Mouse (Mus musculus) forebrain, embryonic 16.5 days (tissue): ENCODE results near the gene Hist1h2bg. TPM values are rescaled to one million over a fixed set of nuclear protein-coding genes. Genes with fewer than 3 reads are reported as not detected.
"Not testable (repeated sequence)": the region's sequence is repeated elsewhere in the genome, so short reads cannot be mapped to it uniquely, and the experiment has no call there.

ENCODE experiments used
- ATAC-seq: fragments of 200-750 bp; cut with Nextera tagmentation; 2 replicates; pipeline ENCODE4 v1.8.0; 2017; ENCODE audit warnings: mild to moderate bottlenecking, moderate library complexity
- H3K27ac ChIP-seq: fragments of 300-500 bp; sonication (generic); 2 replicates; pipeline ENCODE4 v1.5.1; 2014; ENCODE audit warnings: low read length, control low read depth
- H3K27me3 ChIP-seq: fragments of 300-500 bp; sonication (generic); replicated peaks from 2 replicates; pipeline ENCODE4 v1.6.1; 2014; ENCODE audit warnings: low read length; ENCODE audit not compliant: control insufficient read depth, insufficient read depth
- H3K36me3 ChIP-seq: fragments of 300-500 bp; sonication (generic); 2 replicates; pipeline ENCODE4 v1.6.1; 2014; ENCODE audit not compliant: control insufficient read depth, insufficient read depth
- H3K4me1 ChIP-seq: fragments of 300-500 bp; sonication (generic); replicated peaks from 2 replicates; pipeline ENCODE4 v1.6.1; 2014; ENCODE audit warnings: low read length; ENCODE audit not compliant: control insufficient read depth, insufficient read depth
- H3K4me2 ChIP-seq: fragments of 300-500 bp; sonication (generic); 2 replicates; pipeline ENCODE4 v1.6.1; 2014; ENCODE audit warnings: mild to moderate bottlenecking, low read length, control low read depth
- H3K4me3 ChIP-seq: fragments of 300-500 bp; sonication (generic); replicated peaks from 2 replicates; pipeline ENCODE4 v1.5.1; 2014; ENCODE audit warnings: mild to moderate bottlenecking, low read length, control low read depth
- H3K9ac ChIP-seq: fragments of 300-500 bp; sonication (generic); replicated peaks from 2 replicates; pipeline ENCODE4 v1.6.1; 2014; ENCODE audit warnings: low read depth, low read length, control low read depth
- H3K9me3 ChIP-seq: fragments of 300-500 bp; sonication (generic); 2 replicates; pipeline ENCODE4 v1.6.1; 2016; ENCODE audit warnings: low read length; ENCODE audit not compliant: control insufficient read depth
- WGBS: fragments of 180-500 bp; shearing (Covaris S2); extraction: QIAGEN DNeasy Blood & Tissue Kit; methylation state at CpG from one replicate; pipeline ENCODE4 v1.1.7; 2014; 5-methylcytosine and 5-hydroxymethylcytosine counted together
- polyA plus RNA-seq: library from polyadenylated mRNA; unstranded; fragments of >200 nt; fragmentation: Nextera tagmentation; extraction: Ambion mirVana; gene quantifications from 2 replicates; pipeline ENCODE4 v1.2.1, GENCODE M21; 2015

Gene Hist1h2bg
- polyA plus RNA-seq, 1 experiment from 2014 or later, result 2.1 TPM

DNA sequence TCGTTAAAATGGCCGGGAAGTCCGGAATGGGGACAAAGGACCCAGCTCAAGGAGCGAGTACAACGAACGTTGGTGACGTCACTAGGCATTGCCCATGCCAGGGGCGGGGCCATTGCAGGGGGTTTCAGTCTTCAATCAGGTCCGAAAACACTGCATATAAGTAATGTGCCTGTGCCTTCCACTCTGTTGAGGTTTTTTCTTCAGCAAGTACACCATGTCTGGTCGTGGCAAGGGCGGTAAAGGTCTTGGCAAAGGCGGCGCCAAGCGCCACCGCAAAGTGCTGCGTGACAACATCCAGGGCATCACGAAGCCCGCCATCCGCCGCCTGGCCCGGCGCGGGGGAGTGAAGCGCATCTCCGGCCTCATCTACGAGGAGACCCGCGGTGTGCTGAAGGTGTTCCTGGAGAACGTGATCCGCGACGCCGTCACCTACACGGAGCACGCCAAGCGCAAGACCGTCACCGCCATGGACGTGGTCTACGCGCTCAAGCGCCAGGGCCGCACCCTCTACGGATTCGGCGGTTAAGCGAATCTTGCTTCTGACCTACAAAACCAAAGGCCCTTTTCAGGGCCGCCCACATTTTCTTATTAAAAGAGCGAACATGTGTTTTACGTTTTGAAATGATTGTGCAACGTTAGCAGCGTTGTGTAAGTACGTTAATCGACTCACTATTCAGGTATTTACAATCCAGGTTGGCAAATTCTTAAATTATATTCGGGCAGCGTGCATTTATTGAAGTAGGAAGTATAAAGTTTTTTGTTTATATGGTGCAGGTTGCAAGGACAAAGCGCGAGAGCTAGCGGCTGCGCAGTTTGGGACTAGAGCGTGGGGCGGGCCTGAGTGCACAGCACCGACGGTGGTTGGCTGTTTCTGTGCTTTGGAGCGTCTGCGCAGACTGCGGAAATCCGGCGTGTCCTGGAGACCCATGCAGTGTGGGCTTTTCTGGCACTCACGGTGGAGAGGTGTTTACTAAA, 40.0 kb upstream of the Hist1h2bg start, which contains the start of gene Hist1h4h:
TSS of gene Hist1h4h (plus strand) at position 150 of the 975 bp plus-strand sequence.
- 0% methylated on average over 57 of the region's 70 CpGs for WGBS
- Histone ChIP-seq H3K36me3 (no peaks in the 10 kb centered on the region), H3K9me3 (no peaks in the 10 kb centered on the region), H3K27ac (peak within 1 kb of the TSS; percentile 99), H3K4me1 (peaks cover 27% of the 10 kb centered on the region), H3K4me3 (peak within 1 kb of the TSS; percentile 67), H3K9ac (peak within 1 kb of the TSS; percentile 81), H3K27me3 (no peaks in the 10 kb centered on the region), H3K4me2 (peak within 1 kb of the TSS; percentile 78)
- peak; percentile 88 for ATAC-seq

DNA sequence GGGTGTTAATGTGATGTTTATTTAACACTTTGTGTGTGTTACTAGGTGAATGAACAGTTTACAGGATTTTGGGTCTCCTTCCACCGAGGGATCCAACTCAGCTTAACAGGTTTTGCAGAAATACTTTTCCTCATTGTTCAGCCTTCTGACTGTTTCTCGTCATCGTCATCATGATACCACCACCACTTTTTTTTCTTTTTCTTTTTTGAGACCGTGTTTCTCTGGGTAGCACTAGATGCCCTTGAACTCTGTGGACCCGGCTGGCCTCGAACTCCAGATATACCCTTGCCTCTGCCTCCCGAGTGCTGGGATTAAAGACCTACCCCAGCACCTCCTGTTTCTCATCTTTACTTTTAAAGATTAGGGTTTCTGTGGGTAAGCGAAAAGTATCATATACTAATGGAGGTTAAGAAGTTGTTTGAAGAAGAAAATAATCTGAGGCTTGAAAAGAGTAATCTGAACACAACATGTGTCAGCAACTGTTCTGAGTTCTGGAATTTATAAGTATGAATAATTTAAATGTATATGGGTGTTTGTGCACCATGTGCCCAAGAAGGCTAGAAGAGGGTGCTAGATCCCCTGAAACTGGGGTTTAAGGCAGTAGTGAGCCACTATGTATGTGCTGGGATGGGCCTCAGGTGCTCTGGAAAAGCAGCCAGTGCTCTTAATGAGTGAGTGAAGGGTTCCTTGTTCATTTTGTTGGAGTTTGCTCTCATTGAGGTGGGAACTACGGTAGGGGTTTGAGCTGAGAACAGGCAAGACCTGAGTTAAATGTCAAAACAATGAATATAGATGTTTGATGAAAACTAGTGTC, 38.7 kb upstream of the Hist1h2bg start:
- Histone ChIP-seq H3K4me2 (peak overlapping the region; percentile 78), H3K27me3 (no peaks in the 10 kb centered on the region), H3K9me3 (no peaks in the 10 kb centered on the region), H3K9ac (peak overlapping the region; percentile 36), H3K27ac (peak overlapping the region; percentile 99), H3K4me1 (peaks cover 36% of the 10 kb centered on the region), H3K36me3 (no peaks in the 10 kb centered on the region), H3K4me3 (peak overlapping the region; percentile 67)
- 13% methylated on average over 9 of the region's 9 CpGs for WGBS
- ATAC-seq, result no peak

DNA sequence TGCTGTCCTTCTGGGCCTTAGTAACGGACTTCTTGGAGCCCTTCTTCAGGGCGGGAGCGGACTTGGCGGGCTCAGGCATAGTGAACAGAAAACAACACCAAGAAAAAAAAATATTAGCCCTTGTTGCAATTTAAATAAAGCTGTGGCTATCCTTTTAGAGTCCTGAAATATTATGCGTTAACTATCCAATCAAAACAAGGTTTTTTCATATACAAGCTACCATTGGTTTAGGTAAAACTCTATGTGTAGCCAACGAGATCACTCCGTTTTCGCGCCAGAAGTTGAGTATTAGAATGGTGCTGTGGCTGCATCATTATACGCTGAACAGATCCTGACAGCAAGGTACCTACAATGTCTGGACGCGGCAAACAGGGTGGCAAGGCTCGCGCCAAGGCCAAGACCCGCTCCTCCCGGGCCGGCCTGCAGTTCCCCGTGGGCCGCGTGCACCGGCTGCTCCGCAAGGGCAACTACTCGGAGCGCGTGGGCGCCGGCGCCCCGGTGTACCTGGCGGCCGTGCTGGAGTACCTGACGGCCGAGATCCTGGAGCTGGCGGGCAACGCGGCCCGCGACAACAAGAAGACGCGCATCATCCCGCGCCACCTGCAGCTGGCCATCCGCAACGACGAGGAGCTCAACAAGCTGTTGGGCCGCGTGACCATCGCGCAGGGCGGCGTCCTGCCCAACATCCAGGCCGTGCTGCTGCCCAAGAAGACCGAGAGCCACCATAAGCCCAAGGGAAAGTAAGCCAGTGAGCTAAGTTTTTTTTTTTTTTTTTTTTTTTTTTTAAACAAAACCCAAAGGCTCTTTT, 37.4 kb upstream of the Hist1h2bg start, which contains the start of gene Hist1h2af:
TSS of gene Hist1h2af (plus strand) at position 347 of the 808 bp plus-strand sequence.
- not testable (repeated sequence) for H3K9me3 ChIP-seq, H3K36me3 ChIP-seq, H3K27me3 ChIP-seq
- Histone ChIP-seq H3K4me2 (peak within 1 kb of the TSS; percentile 78), H3K9ac (peak within 1 kb of the TSS; percentile 35), H3K4me1 (peaks cover 36% of the 10 kb centered on the region), H3K27ac (peak within 1 kb of the TSS; percentile 83), H3K4me3 (peak within 1 kb of the TSS; percentile 55)
- WGBS, result 0% methylated on average over 23 of the region's 53 CpGs
- ATAC-seq, result peak; percentile 30

DNA sequence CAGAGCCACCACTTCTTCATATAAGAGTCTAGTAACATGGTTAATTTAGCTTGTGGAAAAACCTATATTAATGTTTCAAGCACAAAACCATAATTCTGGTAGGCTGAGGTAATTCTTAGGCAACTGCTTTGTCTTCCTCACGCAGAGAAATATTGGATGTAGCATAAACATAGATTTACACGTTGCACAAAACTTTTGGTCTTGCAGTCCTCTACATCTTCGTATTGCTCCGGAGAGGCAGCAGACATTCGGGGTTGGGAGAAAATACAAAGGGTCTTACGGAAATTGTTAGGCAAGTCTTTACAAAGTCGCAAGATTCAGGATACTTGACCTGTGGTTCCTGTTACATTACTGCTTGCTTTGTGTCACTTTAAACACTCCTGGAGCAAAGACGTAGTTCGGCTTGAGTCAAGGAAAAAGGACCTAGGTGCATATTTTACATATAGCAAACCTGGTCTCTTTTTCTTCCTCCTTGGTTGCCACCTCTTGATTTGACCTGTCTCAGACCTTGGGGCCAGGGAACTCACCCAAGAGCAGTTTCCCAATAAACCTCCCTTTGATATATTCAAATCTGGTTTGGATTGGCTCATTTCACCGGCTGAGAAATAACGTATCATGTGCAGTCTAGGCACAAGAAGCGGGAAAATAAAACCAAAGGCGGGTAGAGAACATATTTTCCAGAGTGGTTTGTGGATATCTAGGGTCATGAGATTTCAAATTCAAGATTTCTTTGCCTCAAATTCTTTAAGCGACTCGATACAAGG, 36.6 kb upstream of the Hist1h2bg start:
- H3K4me3 ChIP-seq, result peak overlapping the region; percentile 55
- H3K27me3 ChIP-seq, result no peaks in the 10 kb centered on the region
- H3K9ac ChIP-seq, result peak overlapping the region; percentile 35
- ATAC-seq, result no peak
- no peaks in the 10 kb centered on the region for H3K36me3 ChIP-seq
- WGBS, result under 1% methylated on average over 15 of the region's 15 CpGs
- peak overlapping the region; percentile 75 for H3K27ac ChIP-seq
- H3K4me1 ChIP-seq, result peaks cover 36% of the 10 kb centered on the region
- peak overlapping the region; percentile 78 for H3K4me2 ChIP-seq
- no peaks in the 10 kb centered on the region for H3K9me3 ChIP-seq

DNA sequence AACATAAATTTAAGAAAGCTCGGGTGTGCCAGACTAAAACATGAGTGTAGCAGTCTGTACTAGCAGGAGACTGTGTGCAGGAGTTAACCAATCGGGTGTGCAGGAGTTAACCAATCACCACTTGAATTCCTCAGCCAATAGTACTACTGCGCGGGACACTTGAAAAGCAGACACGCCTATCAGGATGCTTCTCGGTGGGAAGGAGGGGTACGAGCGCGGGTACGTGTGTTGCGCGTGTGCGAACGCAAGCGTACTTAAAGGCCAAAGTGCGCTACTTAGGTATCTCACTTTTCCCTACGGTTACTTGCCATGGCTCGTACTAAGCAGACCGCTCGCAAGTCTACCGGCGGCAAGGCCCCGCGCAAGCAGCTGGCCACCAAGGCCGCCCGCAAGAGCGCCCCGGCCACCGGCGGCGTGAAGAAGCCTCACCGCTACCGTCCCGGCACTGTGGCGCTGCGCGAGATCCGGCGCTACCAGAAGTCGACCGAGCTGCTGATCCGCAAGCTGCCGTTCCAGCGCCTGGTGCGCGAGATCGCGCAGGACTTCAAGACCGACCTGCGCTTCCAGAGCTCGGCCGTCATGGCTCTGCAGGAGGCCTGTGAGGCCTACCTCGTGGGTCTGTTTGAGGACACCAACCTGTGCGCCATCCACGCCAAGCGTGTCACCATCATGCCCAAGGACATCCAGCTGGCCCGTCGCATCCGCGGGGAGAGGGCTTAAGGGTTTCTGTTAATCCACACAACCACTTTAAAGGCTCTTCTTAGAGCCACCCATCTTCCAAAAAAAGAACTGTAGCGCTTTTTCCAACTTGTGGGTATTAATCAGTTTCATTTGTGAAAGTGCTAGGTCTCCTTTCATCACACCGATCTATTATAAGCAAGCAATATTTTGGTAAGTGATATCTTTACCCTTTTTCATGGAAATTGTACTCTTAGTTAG, 35.8 kb upstream of the Hist1h2bg start, which contains the start of gene Hist1h3g:
TSS of gene Hist1h3g (plus strand) at position 286 of the 939 bp plus-strand sequence.
- under 1% methylated on average over 48 of the region's 62 CpGs for WGBS
- Histone ChIP-seq H3K4me1 (peaks cover 36% of the 10 kb centered on the region), H3K4me3 (peak within 1 kb of the TSS; percentile 55), H3K4me2 (peak within 1 kb of the TSS; percentile 78), H3K27ac (peak within 1 kb of the TSS; percentile 75), H3K9ac (peak within 1 kb of the TSS; percentile 39)
- not testable (repeated sequence) for H3K27me3 ChIP-seq, H3K36me3 ChIP-seq, H3K9me3 ChIP-seq
- ATAC-seq, result peak; percentile 91

DNA sequence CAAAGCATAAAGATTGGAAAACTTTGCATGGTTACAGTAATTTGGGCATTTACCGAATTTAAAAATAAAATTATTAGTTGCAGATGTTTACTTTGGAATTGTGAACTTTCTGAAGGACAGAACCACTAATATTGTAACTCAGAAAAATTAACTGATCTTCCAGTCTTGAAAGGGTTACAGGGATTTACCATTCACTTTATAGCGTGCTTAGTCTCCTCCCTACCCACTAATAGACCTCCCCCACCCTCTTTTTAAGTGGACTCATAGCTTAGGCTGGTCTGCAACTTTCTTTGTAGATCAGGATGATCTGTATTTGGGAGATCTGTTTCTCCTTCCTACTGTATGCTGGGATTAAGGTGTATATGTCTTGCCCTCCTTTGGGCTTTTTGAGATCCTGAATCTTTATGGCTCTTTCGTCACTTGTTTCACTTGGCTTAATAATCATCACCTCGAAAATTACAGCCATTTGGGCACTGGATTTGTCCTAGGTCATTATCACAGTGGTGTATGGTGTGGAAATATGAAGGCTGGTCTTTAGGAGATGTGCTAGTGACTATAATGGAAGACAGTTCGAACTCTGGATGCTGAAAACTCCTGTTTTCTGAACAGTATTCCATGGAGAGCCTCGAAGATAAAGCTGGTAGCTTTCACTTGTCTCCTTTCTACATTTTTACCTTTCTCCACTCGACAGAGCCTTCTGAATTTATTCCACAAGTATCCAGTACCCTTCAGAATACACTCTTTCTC, 34.9 kb upstream of the Hist1h2bg start:
- Histone ChIP-seq H3K4me1 (peaks cover 36% of the 10 kb centered on the region), H3K9me3 (no peaks in the 10 kb centered on the region), H3K27ac (no peak overlapping the region), H3K27me3 (no peaks in the 10 kb centered on the region), H3K9ac (peak overlapping the region; percentile 39; the same call in 1 of the 2 replicates), H3K4me2 (peak overlapping the region; percentile 29), H3K4me3 (peak overlapping the region; percentile 30), H3K36me3 (no peaks in the 10 kb centered on the region)
- 17% methylated on average over 7 of the region's 7 CpGs for WGBS
- ATAC-seq, result no peak

DNA sequence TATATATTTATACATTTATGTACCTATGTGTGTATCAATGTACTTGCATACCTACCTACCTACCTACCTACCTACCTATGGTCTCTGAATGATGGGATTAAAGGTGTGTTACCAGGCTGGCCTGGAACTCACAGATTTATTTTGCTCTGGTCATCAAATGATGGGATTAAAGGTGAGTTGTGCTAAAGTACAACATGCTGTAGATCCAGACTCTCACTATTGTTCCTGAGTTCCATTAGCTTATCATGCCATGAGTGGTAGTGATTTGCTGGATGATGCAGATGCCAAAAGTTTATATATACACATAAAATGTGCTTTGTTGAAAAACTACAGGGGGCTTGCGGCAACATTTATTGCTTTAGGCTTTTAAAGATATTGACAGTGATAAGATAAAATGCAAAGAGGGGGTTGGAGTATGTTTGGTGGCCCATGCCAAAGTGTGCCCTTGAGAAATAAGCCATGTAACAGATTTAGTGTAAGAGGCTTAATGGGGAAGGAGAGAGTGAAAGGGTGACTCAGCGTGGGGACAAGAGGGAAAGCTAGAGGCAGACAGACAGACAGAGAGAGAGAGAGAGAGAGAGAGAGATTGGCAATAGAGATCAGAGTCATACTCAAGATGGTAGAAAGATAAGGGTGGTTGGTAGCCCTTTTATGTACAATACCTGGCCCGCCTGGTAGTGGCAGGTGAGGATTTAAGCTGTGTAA, 34.0 kb upstream of the Hist1h2bg start:
- 81% methylated on average over 3 of the region's 3 CpGs for WGBS
- Histone ChIP-seq H3K36me3 (no peaks in the 10 kb centered on the region), H3K9ac (no peak overlapping the region), H3K4me1 (peaks cover 34% of the 10 kb centered on the region), H3K27ac (no peak overlapping the region), H3K9me3 (no peaks in the 10 kb centered on the region), H3K4me3 (peak overlapping the region; percentile 11; the same call in 1 of the 2 replicates), H3K27me3 (no peaks in the 10 kb centered on the region), H3K4me2 (peak overlapping the region; percentile 38)
- ATAC-seq, result no peak
